Mouse (Mus musculus) ES-E14 (cell line): ENCODE data around the gene Pkn3.

Source experiments
- CHD2 ChIP-seq: IDR thresholded peaks from 2 replicates; pipeline ENCODE4 v1.6.1; 2014; ENCODE audit warnings: mild to moderate bottlenecking, low read depth, low read length, inconsistent platforms
- ZC3H11A ChIP-seq: IDR thresholded peaks from 2 replicates; pipeline ENCODE4 v1.6.1; 2012; ENCODE audit warnings: low read depth, mild to moderate bottlenecking, inconsistent platforms, low read length, borderline replicate concordance

GRCm38 (mm10) chr2:30080181-30080800, 2.8 kb downstream of the Pkn3 start:
- TF ChIP-seq ZC3H11A, result no peak
- no peak for TF ChIP-seq CHD2
